Mouse (Mus musculus) heart, embryonic 16.5 days (tissue): ENCODE measurements around the gene Ythdf2. TPM values are rescaled to one million over a fixed set of nuclear protein-coding genes. Genes with fewer than 3 reads are reported as not detected.
A peak's percentile ranks its signal among the peaks of the same experiment; 100 is the strongest.

Experiments
- ATAC-seq: fragments of 200-750 bp; cut with Nextera tagmentation; replicated peaks from 2 replicates; pipeline ENCODE4 v1.8.0; 2017; ENCODE audit warnings: moderate number of reproducible peaks; ENCODE audit not compliant: insufficient read depth, low FRiP score; ENCODE audit errors: extremely low read depth
- H3K27ac ChIP-seq: fragments of 300-500 bp; sonication (generic); 2 replicates; pipeline ENCODE4 v1.5.1; 2014; ENCODE audit warnings: mild to moderate bottlenecking, low read length, control low read depth, moderate library complexity
- H3K27me3 ChIP-seq: fragments of 300-500 bp; sonication (generic); 2 replicates; pipeline ENCODE4 v1.6.1; 2014; ENCODE audit warnings: low read length, mixed read lengths; ENCODE audit not compliant: control insufficient read depth, insufficient read depth
- H3K36me3 ChIP-seq: fragments of 300-500 bp; sonication (generic); 2 replicates; pipeline ENCODE4 v1.6.1; 2014; ENCODE audit not compliant: control insufficient read depth, insufficient read depth
- H3K4me1 ChIP-seq: fragments of 300-500 bp; sonication (generic); 2 replicates; pipeline ENCODE4 v1.6.1; 2014; ENCODE audit warnings: low read length, mixed read lengths; ENCODE audit not compliant: control insufficient read depth, insufficient read depth
- H3K4me2 ChIP-seq: fragments of 300-500 bp; sonication (generic); 2 replicates; pipeline ENCODE4 v1.6.1; 2014; ENCODE audit warnings: low read depth, mild to moderate bottlenecking, control low read depth, low read length
- H3K4me3 ChIP-seq: fragments of 300-500 bp; sonication (generic); 2 replicates; pipeline ENCODE4 v1.5.1; 2014; ENCODE audit warnings: mild to moderate bottlenecking, control low read depth, low read length
- H3K9ac ChIP-seq: fragments of 300-500 bp; sonication (generic); 2 replicates; pipeline ENCODE4 v1.6.1; 2014; ENCODE audit warnings: low read length, control low read depth
- H3K9me3 ChIP-seq: fragments of 300-500 bp; sonication (generic); replicated peaks from 2 replicates; pipeline ENCODE4 v1.6.1; 2016; ENCODE audit warnings: low read length; ENCODE audit not compliant: control insufficient read depth
- WGBS: fragments of 180-500 bp; shearing (Covaris S2); extraction: QIAGEN DNeasy Blood & Tissue Kit; methylation state at CpG from one replicate; pipeline ENCODE4 v1.1.7; 2014; 5-methylcytosine and 5-hydroxymethylcytosine counted together
- polyA plus RNA-seq: library from polyadenylated mRNA; unstranded; fragments of >200 nt; fragmentation: Nextera tagmentation; extraction: Ambion mirVana; gene quantifications from 2 replicates; pipeline ENCODE4 v1.2.1, GENCODE M21; 2015

Gene Ythdf2
- 61.6 and 61.7 TPM in 2 replicates for polyA plus RNA-seq

GRCm38 (mm10) chr4:132211953-132212734 lies at the start of gene Ythdf2:
Ythdf2 (minus strand) TSS chr4:132212303.
- H3K4me2 ChIP-seq: peak within 1 kb of the TSS; percentile 97
- H3K27ac ChIP-seq: peak within 1 kb of the TSS; percentile 92
- peak; percentile 97 for ATAC-seq
- H3K4me3 ChIP-seq: peak within 1 kb of the TSS; percentile 96
- peaks cover 11% of the 10 kb centered on the region; the same call in 1 of the 2 replicates for H3K36me3 ChIP-seq
- no peaks in the 10 kb centered on the region for H3K9me3 ChIP-seq
- H3K4me1 ChIP-seq: peaks cover 22% of the 10 kb centered on the region
- no peaks in the 10 kb centered on the region for H3K27me3 ChIP-seq
- H3K9ac ChIP-seq: peak within 1 kb of the TSS; percentile 96
- 1% methylated on average over 78 of the region's 78 CpGs for WGBS

- Histone ChIP-seq H3K27me3 (no peaks in the 10 kb centered on the region), H3K9me3 (no peaks in the 10 kb centered on the region), H3K4me1 (peaks cover 23% of the 10 kb centered on the region), H3K9ac (peak overlapping the region; percentile 98), H3K36me3 (no peaks in the 10 kb centered on the region), H3K4me2 (peak overlapping the region; percentile 78), H3K4me3 (peak overlapping the region; percentile 59), H3K27ac (peak overlapping the region; percentile 88)
- WGBS: 2% methylated on average over 33 of the region's 64 CpGs
- ATAC-seq: peak; percentile 87
Measured at GRCm38 (mm10) chr4:132260404-132261379, 48.6 kb upstream of the Ythdf2 start.

GRCm38 (mm10) chr4:132259248-132259647 lies 47.1 kb upstream of the Ythdf2 start:
- Histone ChIP-seq H3K9me3 (no peaks in the 10 kb centered on the region), H3K4me3 (peak overlapping the region; percentile 15), H3K4me1 (peaks cover 23% of the 10 kb centered on the region), H3K9ac (peak overlapping the region; percentile 98), H3K36me3 (no peaks in the 10 kb centered on the region), H3K4me2 (peak overlapping the region; percentile 78), H3K27me3 (no peaks in the 10 kb centered on the region), H3K27ac (peak overlapping the region; percentile 88)
- no peak for ATAC-seq
- 38% methylated on average over 4 of the region's 4 CpGs for WGBS

- H3K4me3 ChIP-seq: no peak overlapping the region
- H3K4me2 ChIP-seq: no peak overlapping the region
- H3K9me3 ChIP-seq: no peaks in the 10 kb centered on the region
- H3K36me3 ChIP-seq: 0 out of 2 replicates have a peak, but pooled peaks cover under 1% of the 10 kb centered on the region
- no peak overlapping the region for H3K27ac ChIP-seq
- peaks cover 28% of the 10 kb centered on the region for H3K4me1 ChIP-seq
- 81% methylated on average over 3 of the region's 3 CpGs for WGBS
- H3K9ac ChIP-seq: no peak overlapping the region
- ATAC-seq: no peak
- no peaks in the 10 kb centered on the region for H3K27me3 ChIP-seq
Measured at GRCm38 (mm10) chr4:132256384-132256783, 44.3 kb upstream of the Ythdf2 start.

GRCm38 (mm10) chr4:132254986-132255385 lies 42.9 kb upstream of the Ythdf2 start:
- 88% methylated on average over 3 of the region's 3 CpGs for WGBS
- no peak for ATAC-seq
- Histone ChIP-seq H3K4me3 (no peak overlapping the region), H3K4me1 (peaks cover 28% of the 10 kb centered on the region), H3K9me3 (no peaks in the 10 kb centered on the region), H3K36me3 (peaks cover 13% of the 10 kb centered on the region), H3K9ac (no peak overlapping the region), H3K27ac (no peak overlapping the region), H3K27me3 (no peaks in the 10 kb centered on the region), H3K4me2 (no peak overlapping the region)

GRCm38 (mm10) chr4:132253622-132254021 lies 41.5 kb upstream of the Ythdf2 start:
- Histone ChIP-seq H3K27ac (peak overlapping the region; percentile 30), H3K4me3 (no peak overlapping the region), H3K4me1 (peaks cover 14% of the 10 kb centered on the region; the same call in 1 of the 2 replicates), H3K9me3 (no peaks in the 10 kb centered on the region), H3K36me3 (peaks cover 20% of the 10 kb centered on the region), H3K9ac (no peak overlapping the region), H3K27me3 (no peaks in the 10 kb centered on the region), H3K4me2 (no peak overlapping the region)
- no peak for ATAC-seq
- 43% methylated on average over 2 of the region's 2 CpGs for WGBS

- Histone ChIP-seq H3K4me3 (no peak overlapping the region), H3K36me3 (peaks cover 22% of the 10 kb centered on the region), H3K4me2 (no peak overlapping the region), H3K4me1 (peaks cover 11% of the 10 kb centered on the region; the same call in 1 of the 2 replicates), H3K27ac (no peak overlapping the region), H3K9ac (no peak overlapping the region), H3K9me3 (no peaks in the 10 kb centered on the region), H3K27me3 (no peaks in the 10 kb centered on the region)
- WGBS: 82% methylated on average over 8 of the region's 8 CpGs
- ATAC-seq: no peak
Measured at GRCm38 (mm10) chr4:132253128-132253527, 41.0 kb upstream of the Ythdf2 start.

GRCm38 (mm10) chr4:132251596-132251995 lies 39.5 kb upstream of the Ythdf2 start:
- H3K36me3 ChIP-seq: peaks cover 22% of the 10 kb centered on the region
- WGBS: 86% methylated on average over 9 of the region's 9 CpGs
- no peak for ATAC-seq
- H3K9me3 ChIP-seq: no peaks in the 10 kb centered on the region
- no peak overlapping the region for H3K4me2 ChIP-seq
- H3K4me3 ChIP-seq: no peak overlapping the region
- H3K27ac ChIP-seq: no peak overlapping the region
- H3K27me3 ChIP-seq: no peaks in the 10 kb centered on the region
- H3K9ac ChIP-seq: no peak overlapping the region
- peaks cover 17% of the 10 kb centered on the region for H3K4me1 ChIP-seq
